Mouse (Mus musculus) lung, adult 18-20 months (tissue): ENCODE measurements around the gene Samd10.
A peak's percentile ranks its signal among the peaks of the same experiment; 100 is the strongest.

Source experiments
- DNase-seq, 2 experiments: peaks; one replicate each; pipeline ENCODE4 v3.0.0; 2022; ENCODE audit warnings: mixed read lengths in 2 of 2

The Samd10 gene

GRCm38 (mm10) chr2:181598454-181599351 lies at the start of gene Samd10:
Gene Samd10, minus strand, starts transcription at chr2:181599212.
- DNase-seq: peak; percentile 79 to 81

GRCm38 (mm10) chr2:181646626-181647472 lies 47.8 kb upstream of the Samd10 start:
- DNase-seq: no peak

DNA sequence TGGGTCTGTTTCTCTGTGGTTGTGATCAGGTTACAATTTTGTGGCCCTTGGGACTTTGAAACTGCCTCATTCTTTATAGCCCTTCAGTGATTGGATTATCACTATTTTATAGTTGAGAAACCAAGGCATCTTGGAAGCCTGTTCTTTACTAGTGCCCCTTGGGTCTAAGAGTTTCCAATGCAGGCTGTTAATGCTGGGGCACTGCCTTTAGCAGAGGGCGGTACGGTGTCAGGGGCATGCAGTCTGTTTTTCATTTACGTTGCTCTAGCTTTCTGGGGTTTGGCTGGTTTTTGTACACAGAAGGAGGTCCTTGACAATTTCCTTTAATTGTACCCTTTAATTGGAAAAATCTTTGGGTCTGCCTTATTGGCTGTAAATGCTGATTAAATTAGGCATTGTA lies 46.7 kb upstream of the Samd10 start:
- no peak for DNase-seq

DNA sequence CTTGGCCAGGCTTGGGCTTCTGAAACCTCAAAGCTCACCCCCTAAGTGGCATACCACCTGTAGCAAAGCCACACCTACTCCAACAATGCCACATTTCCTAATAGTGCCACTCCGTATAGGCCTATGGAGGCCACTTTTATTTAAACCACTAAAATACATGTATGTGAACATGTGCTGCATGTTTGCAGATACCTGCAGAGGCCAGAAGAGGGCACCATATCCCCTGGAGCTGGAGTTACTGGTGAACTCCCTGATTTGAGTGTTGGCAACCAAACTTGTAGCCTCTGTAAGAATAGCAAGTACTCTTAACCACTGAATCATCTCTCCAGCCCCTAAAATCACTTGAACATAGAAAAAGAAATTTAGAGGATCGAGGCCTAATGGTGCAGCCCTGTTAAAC lies 45.3 kb upstream of the Samd10 start:
- peak; percentile 32 to 37 for DNase-seq

DNA sequence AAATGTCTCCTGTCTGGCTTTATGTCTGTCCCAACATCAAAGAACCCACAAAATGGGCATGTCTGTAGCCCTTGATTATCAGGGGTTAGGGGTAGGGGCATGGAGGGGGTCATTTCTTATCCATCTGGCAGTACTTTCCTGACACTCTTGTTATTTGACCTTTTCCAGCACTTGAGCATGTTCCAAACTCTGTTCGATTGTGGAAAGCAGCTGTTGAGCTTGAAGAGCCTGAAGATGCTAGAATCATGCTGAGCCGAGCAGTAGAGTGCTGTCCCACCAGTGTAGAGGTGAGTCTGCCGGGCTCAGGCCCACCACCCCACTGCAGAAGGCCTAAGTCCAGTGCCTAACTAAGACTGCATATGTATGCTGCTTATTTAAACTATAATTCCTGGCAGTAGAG lies 36.9 kb upstream of the Samd10 start:
- DNase-seq: no peak

DNA sequence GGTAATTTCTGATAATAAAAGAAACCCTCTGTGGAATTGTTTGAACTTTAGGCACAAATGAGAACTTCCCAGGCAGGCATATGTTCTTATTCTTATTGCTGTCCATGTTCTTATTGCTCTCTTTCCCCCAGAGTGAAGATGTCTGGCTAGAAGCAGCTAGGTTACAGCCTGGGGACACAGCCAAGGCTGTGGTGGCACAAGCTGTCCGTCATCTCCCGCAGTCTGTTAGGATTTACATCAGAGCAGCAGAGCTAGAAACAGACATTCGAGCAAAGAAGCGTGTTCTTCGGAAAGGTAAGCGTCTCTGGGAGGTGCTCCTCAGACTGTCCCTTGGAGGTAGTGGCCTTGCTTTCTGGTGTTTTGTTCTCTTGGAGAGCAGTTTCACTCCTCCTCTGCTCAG lies 33.6 kb upstream of the Samd10 start:
- DNase-seq: no peak

- DNase-seq: no peak
Measured at GRCm38 (mm10) chr2:181628471-181628870, 29.5 kb upstream of the Samd10 start.

GRCm38 (mm10) chr2:181623401-181623800 lies 24.4 kb upstream of the Samd10 start:
- no peak for DNase-seq

- no peak for DNase-seq
Measured at GRCm38 (mm10) chr2:181618761-181619495, 19.9 kb upstream of the Samd10 start.

- DNase-seq: no peak
Measured at GRCm38 (mm10) chr2:181602367-181602766, 3.4 kb upstream of the Samd10 start.

DNA sequence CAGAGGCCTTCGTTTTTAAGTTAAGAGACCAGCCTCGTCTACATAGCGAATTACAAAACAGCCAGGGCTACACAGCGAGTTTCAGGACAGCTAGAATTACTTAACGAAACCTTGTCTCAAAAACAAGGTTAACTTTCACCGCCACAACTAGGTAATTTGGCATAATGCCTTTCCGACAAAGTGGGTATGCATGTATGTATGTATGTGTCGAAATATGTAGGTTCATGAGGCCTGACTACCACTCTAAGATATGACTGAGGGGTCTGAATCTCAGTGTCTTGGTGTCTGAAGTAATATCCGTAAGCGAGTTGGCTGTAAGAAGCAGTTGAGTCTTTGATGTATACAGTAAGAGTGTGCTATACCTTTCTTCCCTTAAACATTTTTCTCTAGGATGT lies 2.7 kb upstream of the Samd10 start:
- no peak for DNase-seq

GRCm38 (mm10) chr2:181600828-181601750 lies 2.1 kb upstream of the Samd10 start:
- peak; percentile 96 to 97 for DNase-seq

- DNase-seq: no peak
Measured at GRCm38 (mm10) chr2:181600226-181600758, 1.3 kb upstream of the Samd10 start.

DNA sequence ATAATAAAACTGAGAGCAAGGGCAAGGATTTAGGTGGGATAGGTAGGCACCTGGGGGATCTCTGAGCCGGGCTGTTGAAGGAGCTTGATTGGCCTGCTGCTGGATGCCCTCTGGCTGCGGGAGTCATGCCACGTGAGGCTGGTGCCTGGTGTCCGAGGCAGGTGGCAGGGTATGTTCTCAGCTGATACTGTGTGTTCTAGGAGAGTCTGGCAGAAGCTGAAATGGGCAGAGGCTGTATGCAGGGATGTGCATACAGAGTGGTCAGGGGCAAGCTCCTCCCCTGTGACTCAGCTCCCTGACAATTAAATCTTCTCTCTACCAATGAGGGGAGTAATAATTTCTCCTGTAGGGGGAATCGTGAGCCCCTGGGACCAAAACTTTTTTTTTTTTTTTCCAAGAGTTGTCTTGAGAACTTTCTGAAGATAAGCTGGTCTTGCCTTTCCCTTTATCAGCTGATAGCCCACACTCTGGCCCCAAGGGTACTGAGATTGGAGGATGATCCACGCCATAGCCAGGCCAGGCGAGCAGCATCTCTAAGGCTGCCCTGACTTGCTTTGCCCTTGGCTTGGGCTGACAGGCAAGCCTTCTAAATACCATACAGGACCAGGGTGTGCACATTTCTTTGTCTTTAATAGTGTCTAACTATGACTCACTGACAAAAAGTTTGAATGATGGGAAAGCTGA lies 1.5 kb downstream of the Samd10 start:
- no peak for DNase-seq

GRCm38 (mm10) chr2:181596221-181596960 lies 2.6 kb downstream of the Samd10 start:
- DNase-seq: no peak

DNA sequence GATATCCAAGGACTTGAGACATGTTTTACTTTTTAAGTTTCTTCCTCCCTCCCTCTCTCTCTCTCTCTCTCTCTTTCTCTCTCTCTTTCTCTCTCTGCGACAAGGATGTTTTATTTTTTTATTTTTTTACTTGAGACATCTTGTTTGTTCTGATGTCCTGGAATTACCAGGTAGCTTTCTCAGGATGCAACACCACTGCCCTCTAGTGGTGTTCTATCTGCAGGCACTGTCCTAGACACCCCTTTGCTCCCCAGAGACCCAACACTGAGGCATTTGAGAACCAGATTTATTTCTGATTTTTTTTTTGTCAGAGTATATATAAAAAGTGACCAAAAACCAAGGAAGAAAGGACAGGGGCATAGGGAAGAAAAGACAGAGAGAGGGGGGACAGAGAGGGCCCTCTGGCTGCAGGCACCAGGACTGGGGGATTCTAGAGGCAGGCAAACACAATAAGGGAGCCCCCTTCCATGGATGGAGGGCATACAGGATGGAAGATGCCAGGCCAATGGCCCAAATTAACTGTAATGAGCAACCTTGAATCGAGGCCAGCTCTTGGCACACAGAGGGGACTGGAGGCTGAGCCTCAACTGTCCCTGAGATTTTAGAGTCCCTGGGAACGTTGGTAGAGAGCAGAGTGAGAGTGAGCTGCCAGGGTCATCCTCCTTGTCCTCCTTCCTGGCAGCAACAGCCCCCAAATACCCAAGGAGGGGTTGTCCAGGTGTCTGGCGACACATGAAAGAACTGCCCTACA lies 3.9 kb downstream of the Samd10 start:
- peak in 1 of 2 experiments; percentile 47 for DNase-seq

DNA sequence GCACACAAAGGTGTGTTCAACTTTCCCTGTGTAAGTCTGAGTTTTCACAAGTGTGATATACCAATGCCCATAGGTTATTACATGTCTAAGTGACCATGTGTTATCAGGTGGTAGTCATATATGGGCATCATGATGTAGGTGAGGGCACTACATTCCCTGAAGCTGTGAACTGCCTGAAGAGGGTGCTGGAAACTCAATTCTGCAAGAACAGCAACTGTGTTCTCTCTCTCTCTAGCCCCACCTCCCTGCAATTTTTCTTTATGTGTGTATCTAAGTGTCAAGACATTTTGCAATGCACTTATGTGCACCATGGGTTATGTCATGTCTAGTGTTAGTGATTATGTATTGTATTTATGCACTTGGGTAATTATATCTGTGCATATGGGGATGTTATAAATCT lies 5.1 kb downstream of the Samd10 start:
- DNase-seq: no peak

DNA sequence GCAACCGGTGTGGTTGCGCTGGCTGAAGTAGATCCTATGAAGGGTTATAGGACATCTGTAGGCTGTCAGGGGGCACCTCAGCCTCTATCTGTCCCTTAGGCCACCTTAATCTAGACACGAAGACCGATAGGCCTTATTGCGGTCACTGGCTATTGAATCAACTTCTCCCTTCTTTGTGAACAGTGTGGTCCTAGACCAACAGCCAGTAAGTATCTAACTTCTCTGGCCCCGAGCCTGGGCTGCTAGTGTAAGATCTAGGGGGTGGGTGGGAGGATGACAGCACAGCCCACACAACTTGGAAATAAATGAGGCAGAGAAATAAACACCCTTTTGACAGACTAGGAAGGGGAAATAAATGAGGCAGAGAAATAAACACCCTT lies 6.0 kb downstream of the Samd10 start:
- DNase-seq: peak in 1 of 2 experiments; percentile 40

DNA sequence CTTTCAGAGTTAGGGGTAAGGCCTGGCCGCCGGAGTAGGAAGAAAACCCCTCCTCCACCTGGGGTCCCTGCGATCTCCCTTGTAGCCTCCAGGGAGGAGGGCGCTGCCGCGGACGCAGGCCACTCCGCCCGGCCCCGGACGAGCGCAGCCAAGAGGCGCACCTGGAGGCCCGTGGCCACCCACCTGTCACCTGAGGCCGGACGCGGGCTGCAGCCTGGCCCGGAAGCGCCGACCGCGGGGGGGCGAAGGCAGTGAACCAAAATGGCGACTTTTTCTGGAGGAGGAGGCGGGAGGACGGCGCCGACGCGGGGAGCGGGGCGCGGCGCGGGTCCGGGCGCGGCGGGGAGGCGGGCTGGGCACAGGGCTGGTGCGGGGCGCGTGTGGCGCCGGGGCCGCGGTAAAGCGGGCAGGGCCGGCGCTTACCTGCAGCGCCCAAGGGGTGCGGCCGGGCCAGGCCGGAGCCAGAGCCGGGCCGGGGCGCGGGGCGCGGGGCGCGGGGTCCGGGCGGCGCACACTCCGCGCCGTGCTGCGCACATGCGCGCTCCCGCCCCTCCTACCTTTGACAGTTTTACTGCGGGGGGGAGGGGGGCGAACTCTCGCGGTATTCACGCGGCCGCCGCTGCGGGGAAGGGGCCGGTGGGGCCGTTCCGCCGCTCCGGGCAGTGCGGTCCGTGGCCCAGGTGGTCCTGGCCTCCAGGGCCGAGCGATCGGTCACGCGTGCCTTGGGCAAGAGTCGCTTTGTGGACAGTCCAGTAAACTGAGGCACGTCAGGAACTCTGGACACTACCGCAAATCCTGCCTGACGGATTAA lies 6.6 kb downstream of the Samd10 start, which contains the start of gene Zfp512b:
Gene Zfp512b, minus strand, starts transcription at position 573 of the 811 bp plus-strand sequence.
- peak; percentile 62 to 77 for DNase-seq
